30 mouse cellular contexts compared by ENCODE assay signal in the genomic region with DNA sequence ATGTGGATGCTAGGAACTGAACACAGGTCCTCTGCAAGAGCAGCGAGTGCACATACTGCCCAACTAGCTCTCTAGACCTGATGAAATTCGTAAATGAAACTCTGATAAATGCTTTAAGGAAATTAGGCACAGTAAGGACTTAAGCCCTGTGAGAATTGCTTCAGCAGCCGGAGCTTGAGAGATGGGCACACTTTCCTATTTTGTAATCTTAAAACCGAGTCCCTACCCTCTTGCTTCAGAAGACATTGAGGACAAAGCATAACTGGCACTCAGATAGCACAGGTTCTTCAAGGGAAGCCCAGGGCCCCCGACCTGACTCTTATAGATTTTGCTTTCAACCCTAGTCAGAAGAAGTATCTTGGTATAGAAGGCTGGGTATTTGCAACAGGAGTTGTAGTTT. TPM values are rescaled to one million over a fixed set of nuclear protein-coding genes. Genes with fewer than 3 reads are reported as not detected.
A peak's percentile ranks its signal among the peaks of the same experiment; 100 is the strongest.
DNase-seq lines count a peak whose midpoint lies in the region; ATAC-seq and TF ChIP-seq lines count a peak whose summit lies in the region.
"Had no signal": no experiment of that assay in that cellular context is flagged by ENCODE, and none has a peak within 500 bp of the region (broad histone marks: within the 10 kb centered on the region; RNA-seq: fewer than 3 reads in every experiment).

No protein-coding gene starts in this region.

- H3K4me2 ChIP-seq in liver, embryonic 16.5 days (ENCODE audit: low read depth, low read length): no peak overlapping the region
- H3K4me2 ChIP-seq in forebrain, embryonic 15.5 days (replicated peaks): no peak overlapping the region
- H3K4me2 ChIP-seq: forebrain, embryonic 12.5 days; heart, embryonic 12.5 days; heart, embryonic 15.5 days; hindbrain, embryonic 13.5 days; intestine, embryonic 15.5 days had no signal

- no peak overlapping the region for H3K9ac ChIP-seq in liver, embryonic 16.5 days (ENCODE audit: low read depth, low read length)
- H3K9ac ChIP-seq in forebrain, embryonic 15.5 days (replicated peaks): no peak overlapping the region
- H3K9ac ChIP-seq: forebrain, embryonic 12.5 days; heart, embryonic 12.5 days; heart, embryonic 15.5 days; hindbrain, embryonic 13.5 days; intestine, embryonic 15.5 days had no signal

- no peaks in the 10 kb centered on the region for H3K36me3 ChIP-seq in liver, embryonic 16.5 days (ENCODE audit: control insufficient read depth, insufficient read depth)
- H3K36me3 ChIP-seq in forebrain, embryonic 15.5 days: no peaks in the 10 kb centered on the region
- H3K36me3 ChIP-seq: forebrain, embryonic 12.5 days; heart, embryonic 12.5 days; heart, embryonic 15.5 days; hindbrain, embryonic 10.5 days; hindbrain, embryonic 13.5 days; intestine, embryonic 15.5 days had no signal

- H3K27ac ChIP-seq in liver, embryonic 16.5 days (ENCODE audit: low read length): peak overlapping the region; percentile 38
- peak overlapping the region; percentile 73 for H3K27ac ChIP-seq in bone marrow, adult 2 months (ENCODE audit: control insufficient read depth, insufficient read depth, low read depth, low read length, poor library complexity)
- H3K27ac ChIP-seq in forebrain, embryonic 15.5 days (replicated peaks): no peak overlapping the region
- H3K27ac ChIP-seq: forebrain, embryonic 12.5 days; heart, embryonic 15.5 days; hindbrain, embryonic 10.5 days; hindbrain, embryonic 13.5 days; intestine, embryonic 15.5 days had no signal

- ATAC-seq in liver, embryonic 16.5 days (ENCODE audit: low read depth): 0 out of 2 replicates have a peak, but pooled peaks have one; percentile 13
- peak; percentile 74 for ATAC-seq in megakaryocyte, adult 5-6 weeks (ENCODE audit: poor library complexity, severe bottlenecking)
- ATAC-seq in erythroid progenitor cell, adult 5-6 weeks (replicated peaks; ENCODE audit: low FRiP score, poor library complexity, severe bottlenecking): no peak
- no peak for ATAC-seq in forebrain, embryonic 15.5 days (replicated peaks)
- ATAC-seq: activated CD4-positive, CD25-positive, alpha-beta regulatory T cell, adult 4 months; CD4-positive, CD25-positive, alpha-beta regulatory T cell, adult 4 months; forebrain, embryonic 16.5 days; hindbrain, embryonic 16.5 days; intestine, embryonic 15.5 days had no signal

- no peak for TF ChIP-seq CTCF in bone marrow, adult 2 months (IDR thresholded peaks at IDR 0.05; ENCODE audit: control insufficient read depth, insufficient read depth, low read length)

- H3K9me3 ChIP-seq in liver, embryonic 16.5 days (replicated peaks; ENCODE audit: control insufficient read depth, low read length): no peaks in the 10 kb centered on the region
- H3K9me3 ChIP-seq in forebrain, embryonic 15.5 days: no peaks in the 10 kb centered on the region
- H3K9me3 ChIP-seq: forebrain, embryonic 12.5 days; heart, embryonic 12.5 days; heart, embryonic 15.5 days; hindbrain, embryonic 10.5 days; hindbrain, embryonic 13.5 days; intestine, embryonic 15.5 days had no signal

- no peaks in the 10 kb centered on the region for H3K27me3 ChIP-seq in liver, embryonic 16.5 days (ENCODE audit: control insufficient read depth, insufficient read depth, low read depth, low read length)
- no peaks in the 10 kb centered on the region for H3K27me3 ChIP-seq in forebrain, embryonic 15.5 days
- H3K27me3 ChIP-seq: intestine, embryonic 15.5 days had no signal

- no peak for TF ChIP-seq POLR2A in bone marrow, adult 2 months (IDR thresholded peaks at IDR 0.05; ENCODE audit: borderline replicate concordance, control insufficient read depth, low read depth, low read length)

- H3K4me3 ChIP-seq in liver, embryonic 16.5 days (ENCODE audit: low read depth, low read length): no peak overlapping the region
- H3K4me3 ChIP-seq in bone marrow, adult 2 months (replicated peaks; ENCODE audit: control insufficient read depth, low read depth, low read length): no peak overlapping the region
- H3K4me3 ChIP-seq in forebrain, embryonic 15.5 days: no peak overlapping the region
- H3K4me3 ChIP-seq: forebrain, embryonic 12.5 days; gastrocnemius, adult 2 months; heart, embryonic 12.5 days; heart, embryonic 15.5 days; hindbrain, embryonic 10.5 days; hindbrain, embryonic 13.5 days; intestine, embryonic 15.5 days had no signal

- DNase-seq in liver: no peak
- peak; percentile 69 for DNase-seq in 416B (ENCODE audit: low read depth)
- DNase-seq: adrenal gland, adult 8-10 months; adrenal gland, postnatal 25 days; cerebellum, adult 18-20 months; cerebellum, adult 9-10 months; cerebellum, postnatal 14 days; gastrocnemius, adult 2 months; gastrocnemius, postnatal 25 days; heart, postnatal 10 days; heart, postnatal 36 days had no signal

- WGBS in liver, embryonic 16.5 days (ENCODE audit: insufficient replicate concordance): 44% methylated on average over 5 of the region's 5 CpGs
- WGBS in bone marrow, adult 2 months: 32% methylated on average over 5 of the region's 5 CpGs
- WGBS in forebrain, embryonic 15.5 days: 84% methylated on average over 5 of the region's 5 CpGs

- no peaks in the 10 kb centered on the region for H3K4me1 ChIP-seq in liver, embryonic 16.5 days (ENCODE audit: control insufficient read depth, low read depth, low read length)
- H3K4me1 ChIP-seq in bone marrow, adult 2 months (ENCODE audit: control insufficient read depth, insufficient read depth, low read length): peaks cover 1% of the 10 kb centered on the region; the same call in 1 of the 2 replicates
- no peaks in the 10 kb centered on the region for H3K4me1 ChIP-seq in forebrain, embryonic 15.5 days
- H3K4me1 ChIP-seq: forebrain, embryonic 12.5 days; heart, embryonic 12.5 days; heart, embryonic 15.5 days; hindbrain, embryonic 13.5 days; intestine, embryonic 15.5 days had no signal

RNA-seq across cellular contexts. Expression of a gene that starts 14.5 kb away (rescaled TPM):
- polyA plus RNA-seq in liver, embryonic 16.5 days (2015; fragmentation: Nextera tagmentation; extraction: Ambion mirVana): 0.15 TPM in 1 of 2 replicates, not detected in the other
- polyA plus RNA-seq in bone marrow, adult 2 months (2011; ENCODE audit: insufficient read depth, insufficient read length, low replicate concordance, missing spikeins): not detected in 2 replicates
- total RNA-seq in megakaryocyte, adult 5-6 weeks (2015): not detected in 2 replicates
- not detected in 2 replicates for total RNA-seq in megakaryocyte, adult 5-6 weeks (2017)
- not detected in 2 replicates for total RNA-seq in erythroid progenitor cell, adult 5-6 weeks (2015; ENCODE audit: low replicate concordance)
- not detected in 2 replicates for total RNA-seq in erythroid progenitor cell, adult 5-6 weeks (2017; ENCODE audit: low replicate concordance)
- polyA plus RNA-seq in forebrain, embryonic 15.5 days (2015; fragmentation: Nextera tagmentation; extraction: Ambion mirVana): 0.39 and 0.60 TPM in 2 replicates
- total RNA-seq: adrenal gland, adult 8-10 months; adrenal gland, postnatal 25 days; gastrocnemius, adult 2 months; gastrocnemius, postnatal 25 days; heart, postnatal 10 days; heart, postnatal 36 days had no signal
- polyA plus RNA-seq: activated CD4-positive, CD25-positive, alpha-beta regulatory T cell, adult 4 months; C2C12; CD4-positive, CD25-positive, alpha-beta regulatory T cell, adult 4 months; embryonic facial prominence, embryonic 11.5 days; gonadal fat pad, adult 2 months; heart, embryonic 12.5 days; intestine, embryonic 15.5 days had no signal

RNA-seq across cellular contexts. Expression of a gene that starts 28.6 kb away (rescaled TPM):
- polyA plus RNA-seq in liver, embryonic 16.5 days (2015; fragmentation: Nextera tagmentation; extraction: Ambion mirVana): 3.4 and 3.8 TPM in 2 replicates
- polyA plus RNA-seq in bone marrow, adult 2 months (2011; ENCODE audit: insufficient read depth, insufficient read length, low replicate concordance, missing spikeins): 195 and 311 TPM in 2 replicates
- total RNA-seq in megakaryocyte, adult 5-6 weeks (2015): 17.4 and 20.6 TPM in 2 replicates
- 17.3 and 23.6 TPM in 2 replicates for total RNA-seq in megakaryocyte, adult 5-6 weeks (2017)
- 1.1 and 10.9 TPM in 2 replicates for total RNA-seq in erythroid progenitor cell, adult 5-6 weeks (2015; ENCODE audit: low replicate concordance)
- total RNA-seq in erythroid progenitor cell, adult 5-6 weeks (2017; ENCODE audit: low replicate concordance): 0.23 and 13.1 TPM in 2 replicates
- polyA plus RNA-seq in forebrain, embryonic 15.5 days (2015; fragmentation: Nextera tagmentation; extraction: Ambion mirVana): 15.4 and 16.1 TPM in 2 replicates

RNA-seq across cellular contexts. Expression of a gene that starts 50.3 kb away (rescaled TPM):
- 15.0 and 19.6 TPM in 2 replicates for polyA plus RNA-seq in liver, embryonic 16.5 days (2015; fragmentation: Nextera tagmentation; extraction: Ambion mirVana)
- 11.7 and 31.5 TPM in 2 replicates for polyA plus RNA-seq in bone marrow, adult 2 months (2011; ENCODE audit: insufficient read depth, insufficient read length, low replicate concordance, missing spikeins)
- total RNA-seq in megakaryocyte, adult 5-6 weeks (2015): 309 and 334 TPM in 2 replicates
- 89.9 and 122 TPM in 2 replicates for total RNA-seq in megakaryocyte, adult 5-6 weeks (2017)
- total RNA-seq in erythroid progenitor cell, adult 5-6 weeks (2015; ENCODE audit: low replicate concordance): 52.0 and 58.4 TPM in 2 replicates
- 9.5 and 13.3 TPM in 2 replicates for total RNA-seq in erythroid progenitor cell, adult 5-6 weeks (2017; ENCODE audit: low replicate concordance)
- polyA plus RNA-seq in forebrain, embryonic 15.5 days (2015; fragmentation: Nextera tagmentation; extraction: Ambion mirVana): 0.55 and 0.92 TPM in 2 replicates

RNA-seq across cellular contexts. Expression of a gene that starts 57.6 kb away (rescaled TPM):
- not detected in 2 replicates for polyA plus RNA-seq in liver, embryonic 16.5 days (2015; fragmentation: Nextera tagmentation; extraction: Ambion mirVana)
- polyA plus RNA-seq in bone marrow, adult 2 months (2011; ENCODE audit: insufficient read depth, insufficient read length, low replicate concordance, missing spikeins): not detected in 2 replicates
- not detected in 2 replicates for total RNA-seq in megakaryocyte, adult 5-6 weeks (2015)
- not detected in 2 replicates for total RNA-seq in megakaryocyte, adult 5-6 weeks (2017)
- not detected in 2 replicates for total RNA-seq in erythroid progenitor cell, adult 5-6 weeks (2015; ENCODE audit: low replicate concordance)
- total RNA-seq in erythroid progenitor cell, adult 5-6 weeks (2017; ENCODE audit: low replicate concordance): not detected in 2 replicates
- not detected in 2 replicates for polyA plus RNA-seq in forebrain, embryonic 15.5 days (2015; fragmentation: Nextera tagmentation; extraction: Ambion mirVana)
- total RNA-seq: adrenal gland, adult 8-10 months; adrenal gland, postnatal 25 days; ES-E14; gastrocnemius, adult 2 months; gastrocnemius, postnatal 25 days; heart, postnatal 10 days; heart, postnatal 36 days had no signal
- polyA plus RNA-seq: activated CD4-positive, CD25-positive, alpha-beta regulatory T cell, adult 4 months; CD4-positive, CD25-positive, alpha-beta regulatory T cell, adult 4 months; forebrain, embryonic 12.5 days; forebrain, embryonic 16.5 days; gonadal fat pad, adult 2 months; heart, embryonic 12.5 days; hindbrain, embryonic 10.5 days; hindbrain, embryonic 13.5 days had no signal

Comparison
In these comparisons a context has a peak if more than half of its experiments do, and no peak if none do; other contexts are left out.
1. ATAC-seq: peak in liver, embryonic 16.5 days (single experiment) and megakaryocyte, adult 5-6 weeks (single experiment); none in erythroid progenitor cell, adult 5-6 weeks (single experiment) and forebrain, embryonic 15.5 days (single experiment).
2. RNA of a gene that starts 28.6 kb away (polyA plus RNA-seq): 195 to 311 TPM in bone marrow, adult 2 months; 15.4 to 16.1 TPM in forebrain, embryonic 15.5 days and 3.4 to 3.8 TPM in liver, embryonic 16.5 days; every median in the first group is over 10 times any median in the second.